Mouse (Mus musculus): ENCODE measurements around the gene Zfp148. TPM values are rescaled to one million over a fixed set of nuclear protein-coding genes. Genes with fewer than 3 reads are reported as not detected.
"Not testable (repeated sequence)": the region's sequence is repeated elsewhere in the genome, so short reads cannot be mapped to it uniquely, and the experiment has no call there.

Gene Zfp148
- polyA plus RNA-seq, 1 experiment from 2014 or later: 55.1 TPM

DNA sequence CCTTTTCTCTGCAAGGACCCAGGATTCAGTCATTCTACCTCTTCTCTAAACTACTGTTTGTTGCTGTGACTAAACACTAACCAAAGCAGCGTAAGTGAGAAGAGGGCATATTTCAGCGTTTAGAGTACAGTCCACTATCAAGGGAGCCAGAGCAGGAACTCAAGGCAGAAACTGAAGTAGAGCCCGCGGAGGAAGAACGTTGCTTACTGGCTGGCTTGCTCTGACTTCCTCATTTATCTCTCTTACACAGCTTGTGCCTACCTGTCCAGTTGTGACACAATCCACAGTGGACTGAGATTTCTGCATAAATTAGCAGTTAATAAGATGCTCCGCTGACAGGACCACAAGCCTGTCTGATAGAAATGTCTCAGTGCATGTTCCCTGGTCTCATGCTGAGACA is 93.7 kb downstream of the Zfp148 start:
- H3K4me1 ChIP-seq (ENCODE audit: control insufficient read depth, insufficient read depth, low read length): no peaks in the 10 kb centered on the region
- peaks cover 15% of the 10 kb centered on the region for H3K36me3 ChIP-seq (ENCODE audit: control insufficient read depth, insufficient read depth, low read length)
- H3K4me2 ChIP-seq (replicated peaks; ENCODE audit: low read depth, low read length): no peak overlapping the region
- no peak overlapping the region for H3K9ac ChIP-seq (replicated peaks; ENCODE audit: low read depth, low read length)
- 92% methylated on average over 6 of the region's 6 CpGs for WGBS
- H3K27ac ChIP-seq (ENCODE audit: low read length): no peak overlapping the region
- H3K9me3 ChIP-seq (ENCODE audit: control insufficient read depth, low read depth, low read length): no peaks in the 10 kb centered on the region
- no peaks in the 10 kb centered on the region for H3K27me3 ChIP-seq (ENCODE audit: control insufficient read depth, insufficient read depth, low read length)
- no peak for ATAC-seq (ENCODE audit: insufficient number of reproducible peaks, insufficient read depth, low FRiP score, low read depth)
- no peak overlapping the region for H3K4me3 ChIP-seq (ENCODE audit: low read depth, low read length)

DNA sequence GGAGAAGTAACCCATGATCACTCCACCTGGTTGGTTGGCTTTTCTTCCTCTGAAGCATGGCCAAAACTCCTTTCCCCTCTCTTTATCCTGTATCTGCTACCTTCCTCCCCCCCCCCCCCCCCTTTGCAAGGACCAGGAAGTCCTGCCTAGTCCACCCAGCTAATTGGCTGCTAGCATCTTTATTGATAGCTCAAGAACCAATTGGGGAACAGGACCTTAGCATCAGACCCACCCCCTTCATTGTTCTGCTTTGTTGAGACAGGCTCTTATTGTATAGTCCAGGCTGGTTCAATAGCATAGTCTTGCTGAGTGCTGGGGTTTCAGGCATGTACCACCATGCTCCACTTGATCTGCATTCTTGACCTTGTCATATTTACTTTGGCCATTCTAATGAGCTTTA is 99.3 kb downstream of the Zfp148 start:
- Histone ChIP-seq H3K4me3 (ENCODE audit: low read depth, low read length) (no peak overlapping the region), H3K27ac (ENCODE audit: low read length) (no peak overlapping the region), H3K4me1 (ENCODE audit: control insufficient read depth, insufficient read depth, low read length) (no peaks in the 10 kb centered on the region), H3K4me2 (replicated peaks; ENCODE audit: low read depth, low read length) (no peak overlapping the region), H3K27me3 (ENCODE audit: control insufficient read depth, insufficient read depth, low read length) (no peaks in the 10 kb centered on the region), H3K9ac (replicated peaks; ENCODE audit: low read depth, low read length) (no peak overlapping the region), H3K9me3 (ENCODE audit: control insufficient read depth, low read depth, low read length) (no peaks in the 10 kb centered on the region), H3K36me3 (ENCODE audit: control insufficient read depth, insufficient read depth, low read length) (peaks cover 16% of the 10 kb centered on the region)
- no peak for ATAC-seq (ENCODE audit: insufficient number of reproducible peaks, insufficient read depth, low FRiP score, low read depth)

DNA sequence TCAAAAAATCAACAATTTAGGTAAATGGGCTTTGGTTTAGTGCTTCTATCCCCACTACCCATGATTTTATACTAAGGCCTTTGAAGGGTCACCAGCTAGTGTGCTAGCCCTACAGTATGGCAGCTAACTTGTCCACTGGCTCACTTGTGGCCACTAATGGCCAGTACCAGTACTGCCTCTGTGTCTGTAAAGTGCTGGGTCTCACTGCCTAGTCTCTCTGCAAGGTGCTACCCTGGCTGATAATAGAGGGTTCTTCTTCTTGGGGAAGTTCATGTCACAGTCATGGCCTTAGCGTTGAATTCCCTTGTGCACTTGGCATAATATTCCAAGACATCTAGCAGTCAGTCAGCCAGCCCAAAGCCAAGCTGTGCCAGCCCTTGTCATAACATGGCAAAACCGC is 100.5 kb downstream of the Zfp148 start:
- 94% methylated on average over 2 of the region's 2 CpGs for WGBS
- H3K27me3 ChIP-seq (ENCODE audit: control insufficient read depth, insufficient read depth, low read length): no peaks in the 10 kb centered on the region
- H3K4me1 ChIP-seq (ENCODE audit: control insufficient read depth, insufficient read depth, low read length): no peaks in the 10 kb centered on the region
- H3K9me3 ChIP-seq (ENCODE audit: control insufficient read depth, low read depth, low read length): no peaks in the 10 kb centered on the region
- no peak for ATAC-seq (ENCODE audit: insufficient number of reproducible peaks, insufficient read depth, low FRiP score, low read depth)
- H3K9ac ChIP-seq (replicated peaks; ENCODE audit: low read depth, low read length): no peak overlapping the region
- H3K36me3 ChIP-seq (ENCODE audit: control insufficient read depth, insufficient read depth, low read length): peaks cover 16% of the 10 kb centered on the region
- no peak overlapping the region for H3K27ac ChIP-seq (ENCODE audit: low read length)
- H3K4me3 ChIP-seq (ENCODE audit: low read depth, low read length): no peak overlapping the region
- H3K4me2 ChIP-seq (replicated peaks; ENCODE audit: low read depth, low read length): no peak overlapping the region

DNA sequence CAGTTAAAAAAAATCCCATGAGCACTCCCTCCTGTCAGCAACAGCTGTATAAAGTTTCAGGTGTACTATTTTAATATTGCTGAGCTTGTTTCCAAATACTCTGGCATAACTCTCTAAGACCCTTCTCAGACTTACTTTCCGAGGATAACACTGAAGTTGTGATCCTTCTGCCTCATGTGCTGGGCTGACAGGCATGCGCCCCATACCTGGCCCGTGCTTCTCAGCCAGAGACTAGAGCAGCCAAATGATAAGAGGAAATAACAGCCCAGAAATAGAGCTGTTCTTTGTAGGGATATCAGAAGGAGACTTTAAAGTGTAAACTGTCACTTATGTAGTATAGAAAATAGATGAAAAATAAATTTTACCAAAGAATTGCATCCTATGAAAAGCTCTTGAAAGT is 101.7 kb downstream of the Zfp148 start:
- H3K27me3 ChIP-seq (ENCODE audit: control insufficient read depth, insufficient read depth, low read length): no peaks in the 10 kb centered on the region
- no peak for ATAC-seq (ENCODE audit: insufficient number of reproducible peaks, insufficient read depth, low FRiP score, low read depth)
- no peak overlapping the region for H3K4me2 ChIP-seq (replicated peaks; ENCODE audit: low read depth, low read length)
- no peak overlapping the region for H3K4me3 ChIP-seq (ENCODE audit: low read depth, low read length)
- H3K27ac ChIP-seq (ENCODE audit: low read length): no peak overlapping the region
- no peaks in the 10 kb centered on the region for H3K4me1 ChIP-seq (ENCODE audit: control insufficient read depth, insufficient read depth, low read length)
- H3K9ac ChIP-seq (replicated peaks; ENCODE audit: low read depth, low read length): no peak overlapping the region
- WGBS: 94% methylated on average over 3 of the region's 3 CpGs
- H3K9me3 ChIP-seq (ENCODE audit: control insufficient read depth, low read depth, low read length): no peaks in the 10 kb centered on the region
- H3K36me3 ChIP-seq (ENCODE audit: control insufficient read depth, insufficient read depth, low read length): peaks cover 11% of the 10 kb centered on the region; the same call in 1 of the 2 replicates

DNA sequence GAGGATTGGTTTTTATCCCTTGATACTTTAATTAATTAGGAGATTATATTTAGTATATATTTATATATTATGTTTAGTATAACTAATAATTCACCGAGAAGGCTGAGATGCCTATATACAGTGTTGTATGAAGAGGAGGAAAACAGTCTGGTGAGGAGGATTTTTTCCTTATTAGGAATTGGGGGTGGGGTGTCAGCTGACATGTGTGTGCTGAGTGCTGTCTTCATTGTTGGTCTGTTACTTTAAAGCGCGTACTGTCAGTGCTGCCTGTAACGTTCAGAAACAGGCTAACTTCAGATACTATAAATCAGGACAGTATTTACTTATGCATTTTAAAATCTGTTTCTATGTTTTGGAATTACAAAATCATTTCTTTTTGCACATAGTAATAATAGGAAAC is 107.1 kb downstream of the Zfp148 start:
- no peaks in the 10 kb centered on the region for H3K9me3 ChIP-seq (ENCODE audit: control insufficient read depth, low read depth, low read length)
- H3K9ac ChIP-seq (replicated peaks; ENCODE audit: low read depth, low read length): no peak overlapping the region
- peaks cover 10% of the 10 kb centered on the region; the same call in 1 of the 2 replicates for H3K36me3 ChIP-seq (ENCODE audit: control insufficient read depth, insufficient read depth, low read length)
- H3K27me3 ChIP-seq (ENCODE audit: control insufficient read depth, insufficient read depth, low read length): no peaks in the 10 kb centered on the region
- no peak for ATAC-seq (ENCODE audit: insufficient number of reproducible peaks, insufficient read depth, low FRiP score, low read depth)
- 78% methylated on average over 4 of the region's 4 CpGs for WGBS
- no peaks in the 10 kb centered on the region for H3K4me1 ChIP-seq (ENCODE audit: control insufficient read depth, insufficient read depth, low read length)
- H3K4me2 ChIP-seq (replicated peaks; ENCODE audit: low read depth, low read length): no peak overlapping the region
- no peak overlapping the region for H3K4me3 ChIP-seq (ENCODE audit: low read depth, low read length)
- H3K27ac ChIP-seq (ENCODE audit: low read length): no peak overlapping the region

DNA sequence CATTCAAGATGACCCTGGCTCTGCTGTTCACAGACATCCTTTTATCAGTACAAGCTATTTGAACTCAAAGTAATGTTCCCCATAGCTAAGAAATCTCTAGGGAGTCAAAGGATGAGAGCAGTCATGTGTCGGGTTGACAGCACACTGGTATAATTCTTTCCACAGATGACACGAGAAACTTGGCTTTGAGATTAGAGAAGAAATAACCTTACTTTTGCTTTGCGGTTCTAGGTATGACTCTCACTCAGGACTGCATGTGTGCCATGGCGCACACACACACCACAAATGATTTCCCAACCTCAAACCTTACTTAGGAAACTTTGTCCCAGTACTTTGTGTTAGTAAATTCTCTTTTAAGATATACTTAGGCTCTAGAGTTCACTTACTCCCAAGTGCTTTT is 113.7 kb downstream of the Zfp148 start:
- Histone ChIP-seq H3K9ac (replicated peaks; ENCODE audit: low read depth, low read length) (no peak overlapping the region), H3K27me3 (ENCODE audit: control insufficient read depth, insufficient read depth, low read length) (no peaks in the 10 kb centered on the region), H3K4me3 (ENCODE audit: low read depth, low read length) (no peak overlapping the region), H3K9me3 (ENCODE audit: control insufficient read depth, low read depth, low read length) (no peaks in the 10 kb centered on the region), H3K36me3 (ENCODE audit: control insufficient read depth, insufficient read depth, low read length) (peaks cover 17% of the 10 kb centered on the region), H3K27ac (ENCODE audit: low read length) (no peak overlapping the region), H3K4me1 (ENCODE audit: control insufficient read depth, insufficient read depth, low read length) (no peaks in the 10 kb centered on the region), H3K4me2 (replicated peaks; ENCODE audit: low read depth, low read length) (no peak overlapping the region)
- WGBS: 92% methylated on average over 4 of the region's 4 CpGs
- no peak for ATAC-seq (ENCODE audit: insufficient number of reproducible peaks, insufficient read depth, low FRiP score, low read depth)

DNA sequence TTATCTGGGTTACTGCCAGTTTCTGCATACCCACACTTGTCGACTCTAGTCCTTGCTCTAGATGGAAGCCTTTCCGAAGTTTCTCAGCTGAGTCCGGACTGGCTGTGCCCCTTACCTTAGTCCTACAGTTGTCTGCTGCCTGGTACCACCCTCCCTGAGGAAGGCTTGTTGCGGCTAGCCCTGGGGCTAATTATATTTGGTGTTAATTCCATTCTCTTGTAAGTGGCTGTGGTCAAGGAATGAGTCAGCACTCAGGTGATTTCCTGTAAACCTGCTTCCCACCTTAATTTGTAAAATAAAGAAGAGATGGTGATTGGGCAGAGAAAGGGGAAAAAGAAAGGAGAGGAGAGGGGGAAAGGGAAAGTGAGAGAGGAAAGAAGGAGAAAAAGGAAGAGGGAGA is 127.4 kb downstream of the Zfp148 start:
- H3K9me3 ChIP-seq (ENCODE audit: control insufficient read depth, low read depth, low read length): no peaks in the 10 kb centered on the region; the same call in 1 of the 2 replicates
- H3K4me3 ChIP-seq (ENCODE audit: low read depth, low read length): no peak overlapping the region
- no peaks in the 10 kb centered on the region for H3K36me3 ChIP-seq (ENCODE audit: control insufficient read depth, insufficient read depth, low read length)
- no peak for ATAC-seq (ENCODE audit: insufficient number of reproducible peaks, insufficient read depth, low FRiP score, low read depth)
- 91% methylated on average over 4 of the region's 4 CpGs for WGBS
- H3K27me3 ChIP-seq (ENCODE audit: control insufficient read depth, insufficient read depth, low read length): no peaks in the 10 kb centered on the region
- H3K9ac ChIP-seq (replicated peaks; ENCODE audit: low read depth, low read length): no peak overlapping the region
- no peak overlapping the region for H3K4me2 ChIP-seq (replicated peaks; ENCODE audit: low read depth, low read length)
- no peak overlapping the region for H3K27ac ChIP-seq (ENCODE audit: low read length)
- no peaks in the 10 kb centered on the region for H3K4me1 ChIP-seq (ENCODE audit: control insufficient read depth, insufficient read depth, low read length)

DNA sequence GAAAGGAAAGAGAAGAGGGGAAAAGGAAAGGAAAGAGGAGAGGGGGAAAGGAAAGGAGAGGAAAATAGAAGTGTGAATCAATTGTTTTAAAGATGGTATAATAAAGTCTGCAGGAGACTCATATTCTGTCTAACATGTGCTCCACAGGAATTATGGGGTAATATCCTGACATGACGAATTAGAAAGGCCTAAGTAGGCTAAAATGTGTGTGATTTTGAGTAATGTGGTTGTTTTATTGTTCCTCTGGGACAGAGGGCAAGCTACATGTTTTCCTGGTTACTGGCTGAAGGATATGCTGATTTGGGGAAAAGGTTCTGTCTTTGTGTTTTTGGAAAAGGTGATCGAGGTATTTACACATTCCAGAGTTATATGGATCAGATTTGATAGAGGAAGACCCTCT is 128.6 kb downstream of the Zfp148 start:
- H3K9ac ChIP-seq (replicated peaks; ENCODE audit: low read depth, low read length); H3K4me1 ChIP-seq (ENCODE audit: control insufficient read depth, insufficient read depth, low read length); ATAC-seq (ENCODE audit: insufficient number of reproducible peaks, insufficient read depth, low FRiP score, low read depth); H3K27ac ChIP-seq (ENCODE audit: low read length); H3K27me3 ChIP-seq (ENCODE audit: control insufficient read depth, insufficient read depth, low read length); H3K36me3 ChIP-seq (ENCODE audit: control insufficient read depth, insufficient read depth, low read length); H3K4me2 ChIP-seq (replicated peaks; ENCODE audit: low read depth, low read length); H3K9me3 ChIP-seq (ENCODE audit: control insufficient read depth, low read depth, low read length); H3K4me3 ChIP-seq (ENCODE audit: low read depth, low read length): not testable (repeated sequence)
- 91% methylated on average over 2 of the region's 2 CpGs for WGBS

DNA sequence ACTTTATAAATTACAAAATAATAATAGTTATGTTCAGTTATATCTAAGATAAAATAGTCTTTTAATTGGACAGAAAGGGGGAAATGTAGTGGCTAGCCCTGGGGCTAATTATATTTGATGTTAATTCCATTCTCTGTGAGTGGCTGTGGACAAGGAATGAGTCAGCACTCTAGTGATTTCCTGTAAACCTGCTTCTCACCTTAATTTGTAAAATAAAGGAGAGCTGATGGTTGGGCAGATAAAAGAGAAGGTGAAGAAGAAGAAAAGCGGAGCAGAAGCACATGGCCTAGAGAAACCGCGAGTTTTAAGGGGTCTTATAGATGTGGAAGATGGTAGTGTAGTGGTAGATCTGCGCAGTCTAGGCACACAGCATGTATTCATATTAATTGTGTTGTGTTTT is 130.2 kb downstream of the Zfp148 start:
- H3K9ac ChIP-seq (replicated peaks; ENCODE audit: low read depth, low read length); H3K9me3 ChIP-seq (ENCODE audit: control insufficient read depth, low read depth, low read length); H3K4me1 ChIP-seq (ENCODE audit: control insufficient read depth, insufficient read depth, low read length); H3K27me3 ChIP-seq (ENCODE audit: control insufficient read depth, insufficient read depth, low read length); H3K27ac ChIP-seq (ENCODE audit: low read length); ATAC-seq (ENCODE audit: insufficient number of reproducible peaks, insufficient read depth, low FRiP score, low read depth); H3K36me3 ChIP-seq (ENCODE audit: control insufficient read depth, insufficient read depth, low read length); H3K4me3 ChIP-seq (ENCODE audit: low read depth, low read length); H3K4me2 ChIP-seq (replicated peaks; ENCODE audit: low read depth, low read length): not testable (repeated sequence)
- 93% methylated on average over 4 of the region's 4 CpGs for WGBS

Measured in stomach, embryonic 14.5 days (tissue).